In genomic region chr5:65128481-65128880, GRCm38 (mm10) we compare ENCODE assay signal across 27 mouse cellular contexts. TPM values are rescaled to one million over a fixed set of nuclear protein-coding genes. Genes with fewer than 3 reads are reported as not detected.
DNase-seq lines count a peak whose midpoint lies in the region; ATAC-seq and TF ChIP-seq lines count a peak whose summit lies in the region.
"Had no signal": no experiment of that assay in that cellular context is flagged by ENCODE, and none has a peak within 500 bp of the region (broad histone marks: within the 10 kb centered on the region; RNA-seq: fewer than 3 reads in every experiment).

No protein-coding gene starts in this region.

- no peak overlapping the region for H3K9ac ChIP-seq in forebrain, embryonic 12.5 days
- no peak overlapping the region for H3K9ac ChIP-seq in forebrain, embryonic 14.5 days (ENCODE audit: low read length)
- no peak overlapping the region for H3K9ac ChIP-seq in midbrain, embryonic 14.5 days (replicated peaks; ENCODE audit: low read length)
- H3K9ac ChIP-seq: embryonic facial prominence, embryonic 12.5 days; embryonic facial prominence, embryonic 15.5 days; forebrain, embryonic 15.5 days; heart, embryonic 13.5 days; hindbrain, embryonic 12.5 days; hindbrain, embryonic 15.5 days; intestine, embryonic 15.5 days had no signal

- H3K27me3 ChIP-seq in forebrain, embryonic 12.5 days = no peaks in the 10 kb centered on the region
- H3K27me3 ChIP-seq in forebrain, embryonic 14.5 days (replicated peaks; ENCODE audit: control insufficient read depth, insufficient read depth, low read length) = no peaks in the 10 kb centered on the region
- no peaks in the 10 kb centered on the region for H3K27me3 ChIP-seq in midbrain, embryonic 10.5 days (ENCODE audit: low read depth, poor library complexity, severe bottlenecking)
- no peaks in the 10 kb centered on the region for H3K27me3 ChIP-seq in midbrain, embryonic 14.5 days (ENCODE audit: control insufficient read depth, insufficient read depth, low read length)
- H3K27me3 ChIP-seq: embryonic facial prominence, embryonic 12.5 days; embryonic facial prominence, embryonic 15.5 days; forebrain, embryonic 15.5 days; heart, embryonic 13.5 days; hindbrain, embryonic 12.5 days; hindbrain, embryonic 15.5 days; intestine, embryonic 15.5 days had no signal

- no peak overlapping the region for H3K4me3 ChIP-seq in forebrain, embryonic 12.5 days (replicated peaks)
- no peak overlapping the region for H3K4me3 ChIP-seq in forebrain, embryonic 14.5 days (ENCODE audit: low read depth, low read length)
- H3K4me3 ChIP-seq in midbrain, embryonic 10.5 days = no peak overlapping the region
- H3K4me3 ChIP-seq in midbrain, embryonic 14.5 days (replicated peaks; ENCODE audit: low read depth, low read length) = no peak overlapping the region
- H3K4me3 ChIP-seq in layer of hippocampus, adult 2 months = no peak overlapping the region
- H3K4me3 ChIP-seq: embryonic facial prominence, embryonic 12.5 days; embryonic facial prominence, embryonic 15.5 days; forebrain, embryonic 15.5 days; heart, adult 2 months; heart, embryonic 10.5 days; heart, embryonic 13.5 days; hindbrain, embryonic 12.5 days; hindbrain, embryonic 15.5 days; intestine, embryonic 15.5 days had no signal

- peaks cover 21% of the 10 kb centered on the region for H3K4me1 ChIP-seq in forebrain, embryonic 12.5 days
- peaks cover 12% of the 10 kb centered on the region for H3K4me1 ChIP-seq in forebrain, embryonic 14.5 days (ENCODE audit: control insufficient read depth, insufficient read depth, low read length)
- peaks cover 24% of the 10 kb centered on the region for H3K4me1 ChIP-seq in midbrain, embryonic 10.5 days
- H3K4me1 ChIP-seq in midbrain, embryonic 14.5 days (ENCODE audit: control insufficient read depth, insufficient read depth, low read length) = peaks cover 5% of the 10 kb centered on the region; the same call in 1 of the 2 replicates
- H3K4me1 ChIP-seq: embryonic facial prominence, embryonic 12.5 days; heart, embryonic 10.5 days; hindbrain, embryonic 12.5 days had no signal

- TF ChIP-seq CTCF in layer of hippocampus, adult 2 months (conservative IDR thresholded peaks at IDR 0.05) = no peak

- peak overlapping the region; percentile 61; the same call in 1 of the 2 replicates for H3K27ac ChIP-seq in forebrain, embryonic 12.5 days
- H3K27ac ChIP-seq in forebrain, embryonic 14.5 days (ENCODE audit: low read depth, low read length) = no peak overlapping the region
- 0 out of 2 replicates have a peak overlapping the region, but pooled peaks have one; percentile 46 for H3K27ac ChIP-seq in midbrain, embryonic 10.5 days (replicated peaks)
- no peak overlapping the region for H3K27ac ChIP-seq in midbrain, embryonic 14.5 days (replicated peaks; ENCODE audit: low read depth, low read length)
- no peak overlapping the region for H3K27ac ChIP-seq in layer of hippocampus, adult 2 months
- H3K27ac ChIP-seq: embryonic facial prominence, embryonic 12.5 days; embryonic facial prominence, embryonic 15.5 days; forebrain, embryonic 15.5 days; heart, adult 2 months; heart, embryonic 10.5 days; heart, embryonic 13.5 days; hindbrain, embryonic 15.5 days; intestine, embryonic 15.5 days had no signal

- no peaks in the 10 kb centered on the region for H3K36me3 ChIP-seq in forebrain, embryonic 12.5 days (replicated peaks)
- no peaks in the 10 kb centered on the region for H3K36me3 ChIP-seq in forebrain, embryonic 14.5 days (ENCODE audit: control insufficient read depth, insufficient read depth, low read length)
- no peaks in the 10 kb centered on the region for H3K36me3 ChIP-seq in midbrain, embryonic 10.5 days
- H3K36me3 ChIP-seq in midbrain, embryonic 14.5 days (ENCODE audit: control insufficient read depth, insufficient read depth, low read length) = no peaks in the 10 kb centered on the region
- H3K36me3 ChIP-seq: embryonic facial prominence, embryonic 12.5 days; embryonic facial prominence, embryonic 15.5 days; forebrain, embryonic 15.5 days; heart, embryonic 10.5 days; heart, embryonic 13.5 days; hindbrain, embryonic 12.5 days; hindbrain, embryonic 15.5 days; intestine, embryonic 15.5 days had no signal

- DNase-seq in forebrain, embryonic 14.5 days (ENCODE audit: low spot score) = no peak
- no peak for DNase-seq in midbrain, embryonic 10.5 days (ENCODE audit: low spot score)
- no peak for DNase-seq in midbrain, embryonic 14.5 days
- peak; percentile 13 for DNase-seq in MN1 (ENCODE audit: low spot score)
- no peak for DNase-seq in layer of hippocampus, adult 2 months (ENCODE audit: low spot score in 2 of 2)
- DNase-seq in urinary bladder, postnatal 4 days (ENCODE audit: low spot score in 2 of 2) = no peak
- DNase-seq: adrenal gland, adult 8-10 months; adrenal gland, postnatal 25 days; cerebellum, adult 11-12 months; cerebellum, adult 8-10 months; cerebellum, postnatal 14 days; gastrocnemius, postnatal 25 days; heart, adult 2 months; heart, postnatal 14 days; heart, postnatal 4 days; kidney, adult 11 months; kidney, adult 8-10 months had no signal

- no peaks in the 10 kb centered on the region for H3K9me3 ChIP-seq in forebrain, embryonic 12.5 days
- no peaks in the 10 kb centered on the region for H3K9me3 ChIP-seq in forebrain, embryonic 14.5 days (replicated peaks; ENCODE audit: control insufficient read depth, low read length)
- no peaks in the 10 kb centered on the region for H3K9me3 ChIP-seq in midbrain, embryonic 10.5 days (replicated peaks)
- no peaks in the 10 kb centered on the region for H3K9me3 ChIP-seq in midbrain, embryonic 14.5 days (ENCODE audit: control insufficient read depth, low read length)
- H3K9me3 ChIP-seq: embryonic facial prominence, embryonic 12.5 days; embryonic facial prominence, embryonic 15.5 days; forebrain, embryonic 15.5 days; heart, embryonic 10.5 days; heart, embryonic 13.5 days; hindbrain, embryonic 12.5 days; hindbrain, embryonic 15.5 days; intestine, embryonic 15.5 days had no signal

- 45% methylated on average over 2 of the region's 2 CpGs for whole genome bisulfite sequencing in forebrain, embryonic 12.5 days
- 39% methylated on average over 2 of the region's 2 CpGs for WGBS in forebrain, embryonic 14.5 days
- WGBS in midbrain, embryonic 10.5 days = 89% methylated on average over 2 of the region's 2 CpGs
- 91% methylated on average over 2 of the region's 2 CpGs for WGBS in midbrain, embryonic 14.5 days

- H3K4me2 ChIP-seq in forebrain, embryonic 12.5 days = no peak overlapping the region
- no peak overlapping the region for H3K4me2 ChIP-seq in forebrain, embryonic 14.5 days (ENCODE audit: low read length)
- H3K4me2 ChIP-seq in midbrain, embryonic 14.5 days (ENCODE audit: low read length) = no peak overlapping the region
- H3K4me2 ChIP-seq: embryonic facial prominence, embryonic 12.5 days; embryonic facial prominence, embryonic 15.5 days; forebrain, embryonic 15.5 days; heart, embryonic 13.5 days; hindbrain, embryonic 12.5 days; hindbrain, embryonic 15.5 days; intestine, embryonic 15.5 days had no signal

- ATAC-seq in forebrain, embryonic 12.5 days (ENCODE audit: low FRiP score) = no peak
- ATAC-seq in forebrain, embryonic 14.5 days = no peak
- no peak for ATAC-seq in midbrain, embryonic 14.5 days (ENCODE audit: low FRiP score, low TSS enrichment)
- ATAC-seq: activated CD4-positive, CD25-positive, alpha-beta regulatory T cell, adult 4 months; forebrain, embryonic 15.5 days; intestine, embryonic 15.5 days had no signal

RNA-seq across cellular contexts. Expression of gene Klhl5, which starts 21.1 kb away (rescaled TPM):
- polyA plus RNA-seq in forebrain, embryonic 12.5 days (2016; fragmentation: Nextera tagmentation; extraction: Ambion mirVana) = 47.1 and 47.6 TPM in 2 replicates
- 42.3 and 47.0 TPM in 2 replicates for polyA plus RNA-seq in forebrain, embryonic 14.5 days (2014; fragmentation: Nextera tagmentation; extraction: Ambion mirVana)
- polyA plus RNA-seq in midbrain, embryonic 10.5 days (2016; fragmentation: Nextera tagmentation; extraction: Ambion mirVana) = 14.5 and 17.1 TPM in 2 replicates
- polyA plus RNA-seq in midbrain, embryonic 14.5 days (2014; fragmentation: Nextera tagmentation; extraction: Ambion mirVana) = 41.3 and 49.2 TPM in 2 replicates
- 10 to 100 TPM; 53.8 to 62.9 TPM for total RNA-seq in layer of hippocampus, adult 2 months (2021)

RNA-seq across cellular contexts. Expression of gene Tmem156, which starts 36.5 kb away (rescaled TPM):
- 0.27 TPM in 1 of 2 replicates, not detected in the other for polyA plus RNA-seq in forebrain, embryonic 12.5 days (2016; fragmentation: Nextera tagmentation; extraction: Ambion mirVana)
- 0.10 and 0.22 TPM in 2 replicates for polyA plus RNA-seq in forebrain, embryonic 14.5 days (2014; fragmentation: Nextera tagmentation; extraction: Ambion mirVana)
- 0.15 TPM in 1 of 2 replicates, not detected in the other for polyA plus RNA-seq in midbrain, embryonic 10.5 days (2016; fragmentation: Nextera tagmentation; extraction: Ambion mirVana)
- not detected in 2 replicates for polyA plus RNA-seq in midbrain, embryonic 14.5 days (2014; fragmentation: Nextera tagmentation; extraction: Ambion mirVana)
- under 1 TPM; 0.39 to 0.44 TPM for total RNA-seq in layer of hippocampus, adult 2 months (2021)
- total RNA-seq: gastrocnemius, postnatal 25 days had no signal
- polyA plus RNA-seq: embryonic facial prominence, embryonic 12.5 days; heart, adult 2 months; heart, embryonic 13.5 days; hindbrain, embryonic 12.5 days; hindbrain, embryonic 15.5 days had no signal

Comparison
In these comparisons a context has a peak if more than half of its experiments do, and no peak if none do; other contexts are left out.
1. H3K27ac ChIP-seq: peak in forebrain, embryonic 12.5 days (single experiment) and midbrain, embryonic 10.5 days (single experiment); none in forebrain, embryonic 14.5 days (single experiment), midbrain, embryonic 14.5 days (single experiment) and layer of hippocampus, adult 2 months (single experiment).